Comparison of ENCODE assay signal across 9 mouse cellular contexts in genomic region chr5:88519232-88519631, GRCm38 (mm10). TPM values are rescaled to one million over a fixed set of nuclear protein-coding genes. Genes with fewer than 3 reads are reported as not detected.
DNase-seq lines count a peak whose midpoint lies in the region; ATAC-seq and TF ChIP-seq lines count a peak whose summit lies in the region.
"Had no signal": no experiment of that assay in that cellular context is flagged by ENCODE, and none has a peak within 500 bp of the region (broad histone marks: within the 10 kb centered on the region; RNA-seq: fewer than 3 reads in every experiment).

No protein-coding gene starts in this region.

- H3K27me3 ChIP-seq in heart, embryonic 11.5 days (ENCODE audit: control insufficient read depth, insufficient read depth, low read length): no peaks in the 10 kb centered on the region
- no peaks in the 10 kb centered on the region for H3K27me3 ChIP-seq in midbrain, embryonic 13.5 days
- no peaks in the 10 kb centered on the region for H3K27me3 ChIP-seq in midbrain, embryonic 16.5 days (ENCODE audit: control insufficient read depth, insufficient read depth, low read depth, low read length)
- H3K27me3 ChIP-seq in forebrain, embryonic 16.5 days (replicated peaks; ENCODE audit: control insufficient read depth, insufficient read depth, low read length): no peaks in the 10 kb centered on the region
- no peaks in the 10 kb centered on the region for H3K27me3 ChIP-seq in midbrain, postnatal 0 days (ENCODE audit: insufficient read depth, low read length)

- H3K27ac ChIP-seq in heart, embryonic 11.5 days (ENCODE audit: low read depth, low read length): no peak overlapping the region
- no peak overlapping the region for H3K27ac ChIP-seq in midbrain, embryonic 13.5 days
- no peak overlapping the region for H3K27ac ChIP-seq in midbrain, embryonic 16.5 days (ENCODE audit: low read length)
- no peak overlapping the region for H3K27ac ChIP-seq in forebrain, embryonic 16.5 days (ENCODE audit: low read length)
- H3K27ac ChIP-seq in midbrain, postnatal 0 days (ENCODE audit: low read depth, low read length): no peak overlapping the region

- H3K9ac ChIP-seq in heart, embryonic 11.5 days (ENCODE audit: low read depth, low read length): no peak overlapping the region
- H3K9ac ChIP-seq in midbrain, embryonic 13.5 days (replicated peaks): no peak overlapping the region
- no peak overlapping the region for H3K9ac ChIP-seq in midbrain, embryonic 16.5 days (ENCODE audit: low read depth, low read length)
- H3K9ac ChIP-seq in forebrain, embryonic 16.5 days (replicated peaks; ENCODE audit: low read depth, low read length): no peak overlapping the region
- H3K9ac ChIP-seq in midbrain, postnatal 0 days (replicated peaks; ENCODE audit: low read length, poor library complexity, severe bottlenecking): no peak overlapping the region

- DNase-seq in heart, adult 11 months: peak; percentile 18
- DNase-seq in ZHBTc4 (ENCODE audit: low read depth, low spot score): peak; percentile 58
- DNase-seq in midbrain, postnatal 0 days (ENCODE audit: low spot score): peak; percentile 72
- DNase-seq in gastrocnemius, postnatal 25 days: no peak

- no peak overlapping the region for H3K4me3 ChIP-seq in heart, embryonic 11.5 days (ENCODE audit: low read depth, low read length)
- H3K4me3 ChIP-seq in midbrain, embryonic 13.5 days (replicated peaks): no peak overlapping the region
- H3K4me3 ChIP-seq in midbrain, embryonic 16.5 days (ENCODE audit: low read depth, low read length): no peak overlapping the region
- no peak overlapping the region for H3K4me3 ChIP-seq in forebrain, embryonic 16.5 days (replicated peaks; ENCODE audit: low read length)
- H3K4me3 ChIP-seq in midbrain, postnatal 0 days (ENCODE audit: low read depth, low read length): no peak overlapping the region

- peak; percentile 89 for TF ChIP-seq CTCF in midbrain, postnatal 0 days (IDR thresholded peaks at IDR 0.05)

- no peaks in the 10 kb centered on the region for H3K9me3 ChIP-seq in heart, embryonic 11.5 days (replicated peaks; ENCODE audit: control insufficient read depth, low read length)
- no peaks in the 10 kb centered on the region for H3K9me3 ChIP-seq in midbrain, embryonic 13.5 days
- no peaks in the 10 kb centered on the region for H3K9me3 ChIP-seq in midbrain, embryonic 16.5 days (replicated peaks; ENCODE audit: control insufficient read depth, low read length, poor library complexity, severe bottlenecking)
- H3K9me3 ChIP-seq in forebrain, embryonic 16.5 days (ENCODE audit: control insufficient read depth, low read length): no peaks in the 10 kb centered on the region
- no peaks in the 10 kb centered on the region for H3K9me3 ChIP-seq in midbrain, postnatal 0 days (ENCODE audit: low read length)

- no peak overlapping the region for H3K4me2 ChIP-seq in heart, embryonic 11.5 days
- no peak overlapping the region for H3K4me2 ChIP-seq in midbrain, embryonic 13.5 days (replicated peaks)
- H3K4me2 ChIP-seq in midbrain, embryonic 16.5 days (ENCODE audit: low read length): no peak overlapping the region
- no peak overlapping the region for H3K4me2 ChIP-seq in forebrain, embryonic 16.5 days (ENCODE audit: low read length)
- H3K4me2 ChIP-seq in midbrain, postnatal 0 days (ENCODE audit: low read depth, low read length, poor library complexity, severe bottlenecking): no peak overlapping the region

- H3K4me1 ChIP-seq in heart, embryonic 11.5 days (ENCODE audit: control insufficient read depth, insufficient read depth, low read length): no peaks in the 10 kb centered on the region
- H3K4me1 ChIP-seq in midbrain, embryonic 13.5 days (replicated peaks): no peaks in the 10 kb centered on the region
- H3K4me1 ChIP-seq in midbrain, embryonic 16.5 days (ENCODE audit: control insufficient read depth, insufficient read depth, low read length): no peaks in the 10 kb centered on the region
- H3K4me1 ChIP-seq in forebrain, embryonic 16.5 days (replicated peaks; ENCODE audit: control insufficient read depth, insufficient read depth, low read length): no peaks in the 10 kb centered on the region
- no peaks in the 10 kb centered on the region for H3K4me1 ChIP-seq in midbrain, postnatal 0 days (ENCODE audit: insufficient read depth, low read length)

- no peak for ATAC-seq in heart, embryonic 11.5 days (replicated peaks; ENCODE audit: insufficient number of reproducible peaks, low FRiP score, low TSS enrichment)
- 0 out of 2 replicates have a peak, but pooled peaks have one; percentile 37 for ATAC-seq in midbrain, embryonic 13.5 days
- no peak for ATAC-seq in midbrain, embryonic 16.5 days
- ATAC-seq in forebrain, embryonic 16.5 days: peak; percentile 72
- no peak; the same call in 1 of the 2 replicates for ATAC-seq in midbrain, postnatal 0 days (ENCODE audit: low FRiP score)

- 5% methylated on average over 2 of the region's 2 CpGs for WGBS in heart, embryonic 11.5 days (ENCODE audit: insufficient replicate concordance)
- 6% methylated on average over 2 of the region's 2 CpGs for WGBS in midbrain, embryonic 13.5 days
- 6% methylated on average over 2 of the region's 2 CpGs for WGBS in midbrain, embryonic 16.5 days
- WGBS in forebrain, embryonic 16.5 days: 3% methylated on average over 2 of the region's 2 CpGs
- WGBS in midbrain, postnatal 0 days: 3% methylated on average over 2 of the region's 2 CpGs

- no peaks in the 10 kb centered on the region for H3K36me3 ChIP-seq in heart, embryonic 11.5 days (ENCODE audit: control insufficient read depth, insufficient read depth, low read length)
- H3K36me3 ChIP-seq in midbrain, embryonic 13.5 days: no peaks in the 10 kb centered on the region
- no peaks in the 10 kb centered on the region for H3K36me3 ChIP-seq in midbrain, embryonic 16.5 days (ENCODE audit: control insufficient read depth, insufficient read depth, low read length)
- no peaks in the 10 kb centered on the region for H3K36me3 ChIP-seq in forebrain, embryonic 16.5 days (ENCODE audit: control insufficient read depth, insufficient read depth)
- H3K36me3 ChIP-seq in midbrain, postnatal 0 days (ENCODE audit: insufficient read depth, low read length): no peaks in the 10 kb centered on the region

RNA-seq across cellular contexts. Expression of gene Jchain, which starts 8.5 kb away (rescaled TPM):
- polyA plus RNA-seq in heart, embryonic 11.5 days (2014; fragmentation: Nextera tagmentation; extraction: Ambion mirVana): 0.21 TPM in 1 of 2 replicates, not detected in the other
- polyA plus RNA-seq in midbrain, embryonic 13.5 days (2015; fragmentation: Nextera tagmentation; extraction: Ambion mirVana): 0.19 and 0.24 TPM in 2 replicates
- polyA plus RNA-seq in midbrain, embryonic 16.5 days (2015; fragmentation: Nextera tagmentation; extraction: Ambion mirVana): 0.20 and 0.44 TPM in 2 replicates
- polyA plus RNA-seq in forebrain, embryonic 16.5 days (2015; fragmentation: Nextera tagmentation; extraction: Ambion mirVana): 0.11 and 0.58 TPM in 2 replicates
- 0.82 and 1.7 TPM in 2 replicates for total RNA-seq in midbrain, postnatal 0 days (2014; rRNA removed)
- polyA plus RNA-seq in midbrain, postnatal 0 days (2015; fragmentation: Nextera tagmentation; extraction: Ambion mirVana): 0.47 and 0.58 TPM in 2 replicates
- under 1 TPM; 0.32 to 0.33 TPM for total RNA-seq in gastrocnemius, postnatal 25 days (2021)

RNA-seq across cellular contexts. Expression of gene Enam, which starts 31.5 kb away (rescaled TPM):
- not detected in 2 replicates for polyA plus RNA-seq in heart, embryonic 11.5 days (2014; fragmentation: Nextera tagmentation; extraction: Ambion mirVana)
- not detected in 2 replicates for polyA plus RNA-seq in midbrain, embryonic 13.5 days (2015; fragmentation: Nextera tagmentation; extraction: Ambion mirVana)
- not detected in 2 replicates for polyA plus RNA-seq in midbrain, embryonic 16.5 days (2015; fragmentation: Nextera tagmentation; extraction: Ambion mirVana)
- polyA plus RNA-seq in forebrain, embryonic 16.5 days (2015; fragmentation: Nextera tagmentation; extraction: Ambion mirVana): not detected in 2 replicates
- total RNA-seq in midbrain, postnatal 0 days (2014; rRNA removed): not detected in 2 replicates
- polyA plus RNA-seq in midbrain, postnatal 0 days (2015; fragmentation: Nextera tagmentation; extraction: Ambion mirVana): not detected in 2 replicates
- not detected for total RNA-seq in gastrocnemius, postnatal 25 days (2021)
- total RNA-seq: layer of hippocampus, postnatal 25 days had no signal

RNA-seq across cellular contexts. Expression of gene Utp3, which starts 35.0 kb away (rescaled TPM):
- 52.7 and 55.6 TPM in 2 replicates for polyA plus RNA-seq in heart, embryonic 11.5 days (2014; fragmentation: Nextera tagmentation; extraction: Ambion mirVana)
- polyA plus RNA-seq in midbrain, embryonic 13.5 days (2015; fragmentation: Nextera tagmentation; extraction: Ambion mirVana): 56.0 and 59.3 TPM in 2 replicates
- polyA plus RNA-seq in midbrain, embryonic 16.5 days (2015; fragmentation: Nextera tagmentation; extraction: Ambion mirVana): 48.3 and 49.8 TPM in 2 replicates
- polyA plus RNA-seq in forebrain, embryonic 16.5 days (2015; fragmentation: Nextera tagmentation; extraction: Ambion mirVana): 50.8 and 55.0 TPM in 2 replicates
- total RNA-seq in midbrain, postnatal 0 days (2014; rRNA removed): 12.8 and 16.5 TPM in 2 replicates
- polyA plus RNA-seq in midbrain, postnatal 0 days (2015; fragmentation: Nextera tagmentation; extraction: Ambion mirVana): 51.1 and 55.1 TPM in 2 replicates
- total RNA-seq in gastrocnemius, postnatal 25 days (2021): 10 to 100 TPM; 21.7 to 22.5 TPM

RNA-seq across cellular contexts. Expression of gene Rufy3, which starts 45.6 kb away (rescaled TPM):
- 13.0 and 15.0 TPM in 2 replicates for polyA plus RNA-seq in heart, embryonic 11.5 days (2014; fragmentation: Nextera tagmentation; extraction: Ambion mirVana)
- 304 and 317 TPM in 2 replicates for polyA plus RNA-seq in midbrain, embryonic 13.5 days (2015; fragmentation: Nextera tagmentation; extraction: Ambion mirVana)
- 307 and 339 TPM in 2 replicates for polyA plus RNA-seq in midbrain, embryonic 16.5 days (2015; fragmentation: Nextera tagmentation; extraction: Ambion mirVana)
- polyA plus RNA-seq in forebrain, embryonic 16.5 days (2015; fragmentation: Nextera tagmentation; extraction: Ambion mirVana): 248 and 258 TPM in 2 replicates
- 250 and 309 TPM in 2 replicates for total RNA-seq in midbrain, postnatal 0 days (2014; rRNA removed)
- polyA plus RNA-seq in midbrain, postnatal 0 days (2015; fragmentation: Nextera tagmentation; extraction: Ambion mirVana): 212 and 248 TPM in 2 replicates
- 1 to 10 TPM; 6.8 to 8.4 TPM for total RNA-seq in gastrocnemius, postnatal 25 days (2021)

Comparison
In these comparisons a context has a peak if more than half of its experiments do, and no peak if none do; other contexts are left out.
1. ATAC-seq: peak in midbrain, embryonic 13.5 days (single experiment) and forebrain, embryonic 16.5 days (single experiment); none in heart, embryonic 11.5 days (single experiment), midbrain, embryonic 16.5 days (single experiment) and midbrain, postnatal 0 days (single experiment).